Mouse (Mus musculus) kidney, adult 2 months (tissue): ENCODE data around the gene Clk4. TPM values are rescaled to one million over a fixed set of nuclear protein-coding genes. Genes with fewer than 3 reads are reported as not detected.

Source experiments
- DNase-seq: peaks from one replicate; pipeline ENCODE4 v3.0.0; 2021
- H3K27ac ChIP-seq: fragments of 200-500 bp; 2 replicates; pipeline ENCODE4 v1.5.1; 2012; ENCODE audit warnings: low read depth, low read length, control low read depth, inconsistent platforms; ENCODE audit not compliant: insufficient read depth
- H3K27me3 ChIP-seq: fragments of 200-500 bp; replicated peaks from 2 replicates; pipeline ENCODE4 v1.6.1; 2012; ENCODE audit warnings: mild to moderate bottlenecking, moderate library complexity, low read length, inconsistent platforms; ENCODE audit not compliant: control insufficient read depth, insufficient read depth
- H3K36me3 ChIP-seq: fragments of 200-500 bp; 2 replicates; pipeline ENCODE4 v1.6.1; 2012; ENCODE audit warnings: mild to moderate bottlenecking, moderate library complexity, low read length, inconsistent platforms; ENCODE audit not compliant: control insufficient read depth, insufficient read depth
- H3K4me1 ChIP-seq: fragments of 200-500 bp; 2 replicates; pipeline ENCODE4 v1.6.1; 2011; ENCODE audit warnings: low read length; ENCODE audit not compliant: control insufficient read depth, insufficient read depth
- H3K4me3 ChIP-seq: fragments of 200-500 bp; 2 replicates; pipeline ENCODE4 v1.5.1; 2011; ENCODE audit warnings: mild to moderate bottlenecking, low read depth, low read length, control low read depth; ENCODE audit not compliant: insufficient read depth
- CTCF ChIP-seq: fragments of 200-500 bp; conservative IDR thresholded peaks from 2 replicates; pipeline ENCODE4 v1.5.1; 2011; ENCODE audit warnings: low read depth, mild to moderate bottlenecking, control low read depth, low read length, moderate library complexity, mixed read lengths; ENCODE audit not compliant: insufficient read depth, insufficient read length
- POLR2A ChIP-seq: fragments of 200-500 bp; IDR thresholded peaks from one replicate; pipeline ENCODE4 v1.6.1; 2011; ENCODE audit warnings: low read depth, low read length, control low read depth
- WGBS: fragments of 180-500 bp; shearing (Covaris S2); methylation state at CpG from one replicate; pipeline ENCODE4 v1.1.7; 2018; 5-methylcytosine and 5-hydroxymethylcytosine counted together
- polyA plus RNA-seq: library from polyadenylated mRNA; depleted of rRNA; stranded (reverse); fragments of >200 nt; gene quantifications from 2 replicates; pipeline ENCODE4 v1.2.3, GENCODE M21; 2012; rRNA removed

Gene Clk4
- polyA plus RNA-seq, 1 experiment = 27.4 TPM

GRCm38 (mm10) chr11:51311846-51312245 lies 50.3 kb downstream of the Clk4 start:
- no peak overlapping the region for H3K27ac ChIP-seq
- H3K36me3 ChIP-seq = no peaks in the 10 kb centered on the region
- no peak overlapping the region for H3K4me3 ChIP-seq
- no peak for DNase-seq
- 73% methylated on average over 8 of the region's 8 CpGs for WGBS
- no peaks in the 10 kb centered on the region; the same call in 1 of the 2 replicates for H3K4me1 ChIP-seq
- TF ChIP-seq POLR2A = no peak
- TF ChIP-seq CTCF = no peak
- no peaks in the 10 kb centered on the region for H3K27me3 ChIP-seq

- no peaks in the 10 kb centered on the region for H3K27me3 ChIP-seq
- H3K4me1 ChIP-seq = no peaks in the 10 kb centered on the region
- H3K36me3 ChIP-seq = no peaks in the 10 kb centered on the region
- WGBS = 80% methylated on average over 7 of the region's 7 CpGs
- H3K27ac ChIP-seq = no peak overlapping the region
- TF ChIP-seq POLR2A (no peak), CTCF (no peak)
- no peak for DNase-seq
- H3K4me3 ChIP-seq = no peak overlapping the region
Observed at GRCm38 (mm10) chr11:51315991-51316810, 54.7 kb downstream of the Clk4 start.

GRCm38 (mm10) chr11:51320609-51321008 lies 59.1 kb downstream of the Clk4 start:
- TF ChIP-seq CTCF = no peak
- no peak for TF ChIP-seq POLR2A
- no peak for DNase-seq
- Histone ChIP-seq H3K36me3 (no peaks in the 10 kb centered on the region), H3K27me3 (no peaks in the 10 kb centered on the region), H3K4me3 (no peak overlapping the region), H3K4me1 (no peaks in the 10 kb centered on the region), H3K27ac (no peak overlapping the region)

GRCm38 (mm10) chr11:51326908-51327307 lies 65.4 kb downstream of the Clk4 start:
- no peaks in the 10 kb centered on the region for H3K36me3 ChIP-seq
- TF ChIP-seq POLR2A (no peak), CTCF (no peak)
- H3K27me3 ChIP-seq = no peaks in the 10 kb centered on the region
- no peak overlapping the region for H3K4me3 ChIP-seq
- H3K4me1 ChIP-seq = no peaks in the 10 kb centered on the region
- no peak overlapping the region for H3K27ac ChIP-seq
- peak; percentile 12 for DNase-seq
- WGBS = 51% methylated on average over 6 of the region's 6 CpGs

- TF ChIP-seq CTCF (no peak), POLR2A (no peak)
- no peaks in the 10 kb centered on the region for H3K27me3 ChIP-seq
- DNase-seq = peak; percentile 7
- H3K27ac ChIP-seq = no peak overlapping the region
- no peak overlapping the region for H3K4me3 ChIP-seq
- no peaks in the 10 kb centered on the region for H3K4me1 ChIP-seq
- 54% methylated on average over 12 of the region's 12 CpGs for WGBS
- H3K36me3 ChIP-seq = no peaks in the 10 kb centered on the region
Observed at GRCm38 (mm10) chr11:51328387-51328942, 66.9 kb downstream of the Clk4 start.

GRCm38 (mm10) chr11:51329837-51330714 lies 68.5 kb downstream of the Clk4 start:
- no peak for TF ChIP-seq POLR2A
- no peak for TF ChIP-seq CTCF
- Histone ChIP-seq H3K36me3 (no peaks in the 10 kb centered on the region), H3K4me1 (no peaks in the 10 kb centered on the region), H3K27me3 (no peaks in the 10 kb centered on the region), H3K4me3 (no peak overlapping the region), H3K27ac (no peak overlapping the region)
- 58% methylated on average over 11 of the region's 11 CpGs for WGBS
- DNase-seq = no peak

Other genes with a start within 250 kb of the Clk4 start
- gene Olfr54, start 247.5 kb upstream of the Clk4 start, polyA plus RNA-seq = not detected in 2 replicates
- gene Olfr1375, start 213.6 kb upstream of the Clk4 start, polyA plus RNA-seq = not detected in 2 replicates
- 2.2 and 5.2 TPM in 2 replicates for gene Zfp354a, start 202.5 kb upstream of the Clk4 start, polyA plus RNA-seq
- gene Gm12569, start 41.3 kb upstream of the Clk4 start, polyA plus RNA-seq = not detected in 2 replicates
- gene BC049762, start 1.3 kb downstream of the Clk4 start, polyA plus RNA-seq = 2.8 and 3.3 TPM in 2 replicates
- gene Col23a1, start 28.2 kb downstream of the Clk4 start, polyA plus RNA-seq = 1.5 and 1.9 TPM in 2 replicates